Mouse (Mus musculus): ENCODE results near the gene Palm. TPM values are rescaled to one million over a fixed set of nuclear protein-coding genes. Genes with fewer than 3 reads are reported as not detected.

Gene Palm
- polyA plus RNA-seq, 1 experiment, result 9.2 TPM

GRCm38 (mm10) chr10:79811736-79812637 is 18.6 kb downstream of the Palm start:
- no peaks in the 10 kb centered on the region for H3K27me3 ChIP-seq (ENCODE audit: control insufficient read depth, insufficient read depth, low read length)
- no peaks in the 10 kb centered on the region for H3K4me1 ChIP-seq (ENCODE audit: control insufficient read depth, insufficient read depth, insufficient read length)
- H3K36me3 ChIP-seq (ENCODE audit: control insufficient read depth, insufficient read depth, low read length), result no peaks in the 10 kb centered on the region
- no peak overlapping the region for H3K27ac ChIP-seq (ENCODE audit: insufficient read depth, low read length)
- peak; percentile 30 to 79 for DNase-seq (ENCODE audit: low read depth in 1 of 2, low spot score in 2 of 2)
- WGBS, result 43% methylated on average over 15 of the region's 15 CpGs
- TF ChIP-seq POLR2A (IDR thresholded peaks at IDR 0.05; ENCODE audit: low read depth, low read length) (no peak), CTCF (IDR thresholded peaks at IDR 0.05; ENCODE audit: extremely low read depth, insufficient read depth, insufficient read length, insufficient replicate concordance) (peak; percentile 97)
- H3K4me3 ChIP-seq (ENCODE audit: extremely low read depth, insufficient read depth, insufficient read length), result no peak overlapping the region

GRCm38 (mm10) chr10:79814271-79814842 is 21.0 kb downstream of the Palm start:
- TF ChIP-seq POLR2A (IDR thresholded peaks at IDR 0.05; ENCODE audit: low read depth, low read length) (no peak), CTCF (IDR thresholded peaks at IDR 0.05; ENCODE audit: extremely low read depth, insufficient read depth, insufficient read length, insufficient replicate concordance) (no peak)

GRCm38 (mm10) chr10:79815671-79816494 is 22.5 kb downstream of the Palm start:
- WGBS, result 90% methylated on average over 12 of the region's 12 CpGs
- no peak overlapping the region for H3K27ac ChIP-seq (ENCODE audit: insufficient read depth, low read length)
- no peak for DNase-seq (ENCODE audit: low read depth in 1 of 2, low spot score in 2 of 2)
- no peaks in the 10 kb centered on the region for H3K36me3 ChIP-seq (ENCODE audit: control insufficient read depth, insufficient read depth, low read length)
- H3K27me3 ChIP-seq (ENCODE audit: control insufficient read depth, insufficient read depth, low read length), result no peaks in the 10 kb centered on the region
- H3K4me3 ChIP-seq (ENCODE audit: extremely low read depth, insufficient read depth, insufficient read length), result no peak overlapping the region
- H3K4me1 ChIP-seq (ENCODE audit: control insufficient read depth, insufficient read depth, insufficient read length), result no peaks in the 10 kb centered on the region
- no peak for TF ChIP-seq CTCF (IDR thresholded peaks at IDR 0.05; ENCODE audit: extremely low read depth, insufficient read depth, insufficient read length, insufficient replicate concordance)
- TF ChIP-seq POLR2A (IDR thresholded peaks at IDR 0.05; ENCODE audit: low read depth, low read length), result no peak

More at GRCm38 (mm10) chr10:79814271-79814842, 21.0 kb downstream of the Palm start:
- 86% methylated on average over 5 of the region's 5 CpGs for WGBS
- Histone ChIP-seq H3K4me3 (ENCODE audit: extremely low read depth, insufficient read depth, insufficient read length) (no peak overlapping the region), H3K36me3 (ENCODE audit: control insufficient read depth, insufficient read depth, low read length) (no peaks in the 10 kb centered on the region), H3K27me3 (ENCODE audit: control insufficient read depth, insufficient read depth, low read length) (no peaks in the 10 kb centered on the region), H3K27ac (ENCODE audit: insufficient read depth, low read length) (no peak overlapping the region), H3K4me1 (ENCODE audit: control insufficient read depth, insufficient read depth, insufficient read length) (no peaks in the 10 kb centered on the region)
- DNase-seq (ENCODE audit: low read depth in 1 of 2, low spot score in 2 of 2), result no peak

GRCm38 (mm10) chr10:79817111-79817510 is 23.7 kb downstream of the Palm start:
- Histone ChIP-seq H3K4me3 (ENCODE audit: extremely low read depth, insufficient read depth, insufficient read length) (no peak overlapping the region), H3K27me3 (ENCODE audit: control insufficient read depth, insufficient read depth, low read length) (no peaks in the 10 kb centered on the region), H3K27ac (ENCODE audit: insufficient read depth, low read length) (no peak overlapping the region), H3K36me3 (ENCODE audit: control insufficient read depth, insufficient read depth, low read length) (no peaks in the 10 kb centered on the region), H3K4me1 (ENCODE audit: control insufficient read depth, insufficient read depth, insufficient read length) (no peaks in the 10 kb centered on the region)
- DNase-seq (ENCODE audit: low read depth in 1 of 2, low spot score in 2 of 2), result no peak
- WGBS, result 68% methylated on average over 2 of the region's 2 CpGs
- no peak for TF ChIP-seq CTCF (IDR thresholded peaks at IDR 0.05; ENCODE audit: extremely low read depth, insufficient read depth, insufficient read length, insufficient replicate concordance)
- no peak for TF ChIP-seq POLR2A (IDR thresholded peaks at IDR 0.05; ENCODE audit: low read depth, low read length)

- Histone ChIP-seq H3K36me3 (ENCODE audit: control insufficient read depth, insufficient read depth, low read length) (no peaks in the 10 kb centered on the region), H3K4me3 (ENCODE audit: extremely low read depth, insufficient read depth, insufficient read length) (no peak overlapping the region), H3K27me3 (ENCODE audit: control insufficient read depth, insufficient read depth, low read length) (no peaks in the 10 kb centered on the region), H3K4me1 (ENCODE audit: control insufficient read depth, insufficient read depth, insufficient read length) (no peaks in the 10 kb centered on the region), H3K27ac (ENCODE audit: insufficient read depth, low read length) (no peak overlapping the region)
- 87% methylated on average over 4 of the region's 4 CpGs for WGBS
- TF ChIP-seq CTCF (IDR thresholded peaks at IDR 0.05; ENCODE audit: extremely low read depth, insufficient read depth, insufficient read length, insufficient replicate concordance), result no peak
- TF ChIP-seq POLR2A (IDR thresholded peaks at IDR 0.05; ENCODE audit: low read depth, low read length), result no peak
- DNase-seq (ENCODE audit: low read depth in 1 of 2, low spot score in 2 of 2), result no peak
Measured at GRCm38 (mm10) chr10:79818225-79818624, 24.9 kb downstream of the Palm start.

GRCm38 (mm10) chr10:79819606-79820005 is 26.2 kb downstream of the Palm start:
- Histone ChIP-seq H3K4me1 (ENCODE audit: control insufficient read depth, insufficient read depth, insufficient read length) (no peaks in the 10 kb centered on the region), H3K27ac (ENCODE audit: insufficient read depth, low read length) (no peak overlapping the region), H3K27me3 (ENCODE audit: control insufficient read depth, insufficient read depth, low read length) (no peaks in the 10 kb centered on the region), H3K36me3 (ENCODE audit: control insufficient read depth, insufficient read depth, low read length) (no peaks in the 10 kb centered on the region), H3K4me3 (ENCODE audit: extremely low read depth, insufficient read depth, insufficient read length) (no peak overlapping the region)
- DNase-seq (ENCODE audit: low read depth in 1 of 2, low spot score in 2 of 2), result no peak
- TF ChIP-seq CTCF (IDR thresholded peaks at IDR 0.05; ENCODE audit: extremely low read depth, insufficient read depth, insufficient read length, insufficient replicate concordance) (no peak), POLR2A (IDR thresholded peaks at IDR 0.05; ENCODE audit: low read depth, low read length) (no peak)
- 90% methylated on average over 17 of the region's 17 CpGs for WGBS
